Mouse (Mus musculus) kidney, postnatal 0 days (tissue): Measurements from ENCODE around the gene Ren1. TPM values are rescaled to one million over a fixed set of nuclear protein-coding genes. Genes with fewer than 3 reads are reported as not detected.
A peak's percentile ranks its signal among the peaks of the same experiment; 100 is the strongest.
"Not testable (repeated sequence)": the region's sequence is repeated elsewhere in the genome, so short reads cannot be mapped to it uniquely, and the experiment has no call there.

ENCODE experiments used
- ATAC-seq: fragments of 200-750 bp; cut with Nextera tagmentation; replicated peaks from 2 replicates; pipeline ENCODE4 v1.8.0; 2017; ENCODE audit warnings: low read depth, moderate number of reproducible peaks, moderate TSS enrichment, moderate library complexity; ENCODE audit not compliant: low FRiP score
- DNase-seq: peaks from one replicate; pipeline ENCODE4 v3.0.0-alpha.2; 2016; ENCODE audit warnings: low spot score
- H3K27ac ChIP-seq: fragments of 300-500 bp; sonication (generic); 2 replicates; pipeline ENCODE4 v1.5.1; 2014; ENCODE audit warnings: mild to moderate bottlenecking
- H3K27me3 ChIP-seq: fragments of 300-500 bp; sonication (generic); 2 replicates; pipeline ENCODE4 v1.6.1; 2014; ENCODE audit warnings: low read length, mixed read lengths; ENCODE audit not compliant: insufficient read depth
- H3K36me3 ChIP-seq: fragments of 300-500 bp; sonication (generic); 2 replicates; pipeline ENCODE4 v1.6.1; 2014; ENCODE audit warnings: low read length, mixed read lengths; ENCODE audit not compliant: insufficient read depth
- H3K4me1 ChIP-seq: fragments of 300-500 bp; sonication (generic); replicated peaks from 2 replicates; pipeline ENCODE4 v1.6.1; 2014; ENCODE audit warnings: antibody characterized with exemption, low read length, mixed read lengths; ENCODE audit not compliant: insufficient read depth
- H3K4me2 ChIP-seq: fragments of 300-500 bp; sonication (generic); 2 replicates; pipeline ENCODE4 v1.6.1; 2014; ENCODE audit warnings: mild to moderate bottlenecking, low read length, moderate library complexity, mixed read lengths
- H3K4me3 ChIP-seq: fragments of 300-500 bp; sonication (generic); replicated peaks from 2 replicates; pipeline ENCODE4 v1.5.1; 2014; ENCODE audit warnings: low read depth, low read length
- H3K9ac ChIP-seq: fragments of 300-500 bp; sonication (generic); 2 replicates; pipeline ENCODE4 v1.6.1; 2014; ENCODE audit warnings: low read depth, low read length
- H3K9me3 ChIP-seq: fragments of 300-500 bp; sonication (generic); replicated peaks from 2 replicates; pipeline ENCODE4 v1.6.1; 2016; ENCODE audit warnings: low read length, inconsistent platforms, mixed read lengths
- CTCF ChIP-seq: IDR thresholded peaks from 2 replicates; pipeline ENCODE4 v1.5.1; 2016; ENCODE audit warnings: antibody characterized with exemption, low read depth, mild to moderate bottlenecking, moderate library complexity
- WGBS: fragments of 180-500 bp; shearing (Covaris S2); extraction: QIAGEN DNeasy Blood & Tissue Kit; methylation state at CpG from one replicate; pipeline ENCODE4 v1.1.7; 2014; 5-methylcytosine and 5-hydroxymethylcytosine counted together
- polyA plus RNA-seq: library from polyadenylated mRNA; unstranded; fragments of >200 nt; fragmentation: Nextera tagmentation; extraction: Ambion mirVana; gene quantifications from 2 replicates; pipeline ENCODE4 v1.2.1, GENCODE M21; 2015

The Ren1 gene
- polyA plus RNA-seq, 1 experiment from 2014 or later: 484 TPM

- Histone ChIP-seq H3K4me3 (no peak overlapping the region), H3K9me3 (no peaks in the 10 kb centered on the region), H3K9ac (no peak overlapping the region), H3K36me3 (no peaks in the 10 kb centered on the region), H3K4me1 (peaks cover 6% of the 10 kb centered on the region), H3K27me3 (no peaks in the 10 kb centered on the region), H3K4me2 (no peak overlapping the region), H3K27ac (no peak overlapping the region)
- DNase-seq: no peak
- 73% methylated on average over 3 of the region's 3 CpGs for WGBS
- ATAC-seq: no peak
- TF ChIP-seq CTCF: no peak
These were observed 19.2 kb upstream of the Ren1 start for GRCm38 (mm10) chr1:133331142-133331541.

DNA sequence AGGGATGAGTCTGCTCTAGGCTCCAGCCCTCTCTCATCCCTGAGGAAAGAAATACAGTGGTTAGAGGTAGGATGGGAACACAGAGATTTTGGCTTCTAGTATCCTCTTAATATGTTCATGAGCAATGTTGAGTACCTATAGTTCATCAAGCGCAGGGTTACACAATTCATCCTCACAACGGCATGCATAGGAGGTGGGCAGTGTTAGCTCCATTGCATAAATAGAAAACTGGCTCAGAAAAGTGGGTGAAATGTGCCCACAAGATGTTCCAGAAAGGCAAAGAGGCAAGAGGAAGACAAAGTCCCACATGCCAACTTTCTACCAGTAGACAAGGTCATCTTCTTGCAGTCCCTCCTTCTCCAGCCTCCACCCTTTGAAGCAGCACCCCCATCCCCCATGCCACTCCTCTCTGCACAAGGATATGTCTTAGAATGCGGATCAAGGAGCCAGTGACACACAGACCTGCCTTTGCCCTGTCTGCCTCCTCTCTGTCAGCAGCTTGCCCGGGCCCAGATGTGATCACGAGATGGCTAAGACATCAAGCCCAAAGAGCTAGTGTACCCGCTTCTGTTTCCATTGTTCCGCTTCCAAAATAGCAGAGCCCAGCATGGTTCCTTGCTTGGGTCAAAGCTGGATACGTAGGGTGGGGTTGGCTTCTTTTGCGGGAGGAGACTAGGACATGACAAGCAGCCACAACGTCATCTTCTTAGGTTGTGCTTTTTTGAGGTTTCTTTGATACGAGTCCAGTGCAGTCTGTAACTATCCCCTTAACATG is 17.5 kb upstream of the Ren1 start:
- H3K9ac ChIP-seq: no peak overlapping the region
- no peak for DNase-seq
- H3K27me3 ChIP-seq: no peaks in the 10 kb centered on the region
- H3K9me3 ChIP-seq: no peaks in the 10 kb centered on the region
- peaks cover 6% of the 10 kb centered on the region for H3K4me1 ChIP-seq
- ATAC-seq: no peak
- no peak overlapping the region for H3K4me3 ChIP-seq
- WGBS: 87% methylated on average over 11 of the region's 11 CpGs
- H3K36me3 ChIP-seq: no peaks in the 10 kb centered on the region
- no peak overlapping the region for H3K4me2 ChIP-seq
- no peak for TF ChIP-seq CTCF
- no peak overlapping the region for H3K27ac ChIP-seq

- H3K9ac ChIP-seq: no peak overlapping the region
- no peak for DNase-seq
- WGBS: 76% methylated on average over 6 of the region's 6 CpGs
These were observed 16.4 kb upstream of the Ren1 start for GRCm38 (mm10) chr1:133333937-133334336.

GRCm38 (mm10) chr1:133340403-133340802 is 9.9 kb upstream of the Ren1 start:
- H3K4me3 ChIP-seq, H3K27me3 ChIP-seq, DNase-seq, H3K9ac ChIP-seq, ATAC-seq, H3K9me3 ChIP-seq, H3K36me3 ChIP-seq, H3K4me1 ChIP-seq, H3K4me2 ChIP-seq, H3K27ac ChIP-seq: not testable (repeated sequence)
- 83% methylated on average over 1 of the region's 1 CpGs for WGBS

More at GRCm38 (mm10) chr1:133333937-133334336, 16.4 kb upstream of the Ren1 start:
- no peak for TF ChIP-seq CTCF
- H3K27ac ChIP-seq: no peak overlapping the region
- H3K4me1 ChIP-seq: peaks cover 6% of the 10 kb centered on the region
- H3K4me3 ChIP-seq: no peak overlapping the region
- H3K36me3 ChIP-seq: no peaks in the 10 kb centered on the region
- no peak overlapping the region for H3K4me2 ChIP-seq
- H3K27me3 ChIP-seq: no peaks in the 10 kb centered on the region
- H3K9me3 ChIP-seq: no peaks in the 10 kb centered on the region
- no peak for ATAC-seq

DNA sequence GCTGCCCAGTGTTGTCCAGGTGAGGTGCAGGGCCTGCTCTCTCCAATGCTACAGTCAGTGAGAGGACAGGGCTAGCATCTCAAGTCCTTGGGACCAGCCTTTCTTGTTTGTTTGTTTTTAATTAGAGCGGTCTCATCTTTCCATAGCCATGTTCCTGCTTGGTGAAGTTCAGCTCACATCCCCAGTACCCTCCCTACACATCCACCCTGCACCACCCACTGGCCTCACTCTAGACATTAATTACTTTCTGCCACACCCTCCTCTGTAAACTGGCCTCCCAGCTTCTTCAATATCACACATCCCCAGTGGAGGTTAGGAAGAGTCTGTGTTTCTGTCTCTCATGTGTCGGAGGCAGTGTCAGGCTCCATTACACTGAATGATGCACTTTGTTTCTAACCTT is 6.0 kb upstream of the Ren1 start:
- WGBS: 73% methylated on average over 2 of the region's 2 CpGs
- peak; percentile 44 for DNase-seq
- Histone ChIP-seq H3K27me3 (no peaks in the 10 kb centered on the region), H3K4me2 (no peak overlapping the region), H3K9me3 (no peaks in the 10 kb centered on the region), H3K27ac (no peak overlapping the region), H3K4me1 (no peaks in the 10 kb centered on the region), H3K36me3 (no peaks in the 10 kb centered on the region), H3K9ac (no peak overlapping the region), H3K4me3 (no peak overlapping the region)
- ATAC-seq: 0 out of 2 replicates have a peak, but pooled peaks have one; percentile 36
- no peak for TF ChIP-seq CTCF

GRCm38 (mm10) chr1:133346531-133346930 is 3.8 kb upstream of the Ren1 start:
- Histone ChIP-seq H3K36me3 (no peaks in the 10 kb centered on the region), H3K9ac (no peak overlapping the region), H3K9me3 (no peaks in the 10 kb centered on the region), H3K27me3 (no peaks in the 10 kb centered on the region), H3K27ac (no peak overlapping the region), H3K4me2 (no peak overlapping the region), H3K4me1 (no peaks in the 10 kb centered on the region), H3K4me3 (no peak overlapping the region)
- DNase-seq: no peak
- 82% methylated on average over 9 of the region's 9 CpGs for WGBS
- TF ChIP-seq CTCF: no peak
- ATAC-seq: no peak

- Histone ChIP-seq H3K9ac (no peak overlapping the region), H3K9me3 (no peaks in the 10 kb centered on the region), H3K27me3 (no peaks in the 10 kb centered on the region), H3K4me2 (no peak overlapping the region), H3K36me3 (no peaks in the 10 kb centered on the region), H3K27ac (no peak overlapping the region), H3K4me3 (no peak overlapping the region), H3K4me1 (no peaks in the 10 kb centered on the region)
- ATAC-seq (no peak), DNase-seq (no peak)
- 71% methylated on average over 3 of the region's 3 CpGs for WGBS
- no peak for TF ChIP-seq CTCF
These were observed 3.1 kb upstream of the Ren1 start for GRCm38 (mm10) chr1:133347226-133347625.
